Mouse (Mus musculus) stomach, embryonic 16.5 days (tissue): ENCODE data around the gene 4833439L19Rik. TPM values are rescaled to one million over a fixed set of nuclear protein-coding genes. Genes with fewer than 3 reads are reported as not detected.

Source experiments
- ATAC-seq: fragments of 200-750 bp; cut with Nextera tagmentation; 2 replicates; pipeline ENCODE4 v1.8.0; 2017; ENCODE audit warnings: moderate number of reproducible peaks, moderate TSS enrichment; ENCODE audit not compliant: insufficient read depth, low FRiP score
- H3K27ac ChIP-seq: fragments of 300-500 bp; sonication (generic); 2 replicates; pipeline ENCODE4 v1.5.1; 2014; ENCODE audit warnings: low read length
- H3K27me3 ChIP-seq: fragments of 300-500 bp; sonication (generic); 2 replicates; pipeline ENCODE4 v1.6.1; 2014; ENCODE audit warnings: low read length, control low read depth, mixed read lengths; ENCODE audit not compliant: control insufficient read depth, insufficient read depth
- H3K36me3 ChIP-seq: fragments of 300-500 bp; sonication (generic); 2 replicates; pipeline ENCODE4 v1.6.1; 2014; ENCODE audit warnings: low read length; ENCODE audit not compliant: control insufficient read depth, insufficient read depth
- H3K4me1 ChIP-seq: fragments of 300-500 bp; sonication (generic); 2 replicates; pipeline ENCODE4 v1.6.1; 2014; ENCODE audit warnings: low read length, control low read depth, mixed read lengths; ENCODE audit not compliant: control insufficient read depth, insufficient read depth
- H3K4me2 ChIP-seq: fragments of 300-500 bp; sonication (generic); 2 replicates; pipeline ENCODE4 v1.6.1; 2014; ENCODE audit warnings: low read depth, low read length, mixed read lengths
- H3K4me3 ChIP-seq: fragments of 300-500 bp; sonication (generic); replicated peaks from 2 replicates; pipeline ENCODE4 v1.5.1; 2014; ENCODE audit warnings: mild to moderate bottlenecking, low read length
- H3K9ac ChIP-seq: fragments of 300-500 bp; sonication (generic); 2 replicates; pipeline ENCODE4 v1.6.1; 2014; ENCODE audit warnings: low read length
- H3K9me3 ChIP-seq: fragments of 300-500 bp; sonication (generic); replicated peaks from 2 replicates; pipeline ENCODE4 v1.6.1; 2016; ENCODE audit warnings: low read length, control low read depth; ENCODE audit not compliant: control insufficient read depth
- WGBS: fragments of 180-500 bp; shearing (Covaris S2); extraction: QIAGEN DNeasy Blood & Tissue Kit; methylation state at CpG from one replicate; pipeline ENCODE4 v1.1.7; 2014; 5-methylcytosine and 5-hydroxymethylcytosine counted together
- polyA plus RNA-seq: library from polyadenylated mRNA; unstranded; fragments of >200 nt; fragmentation: Nextera tagmentation; extraction: Ambion mirVana; gene quantifications from 2 replicates; pipeline ENCODE4 v1.2.1, GENCODE M21; 2015

4833439L19Rik gene
- polyA plus RNA-seq, 1 experiment from 2014 or later, result 125 TPM

DNA sequence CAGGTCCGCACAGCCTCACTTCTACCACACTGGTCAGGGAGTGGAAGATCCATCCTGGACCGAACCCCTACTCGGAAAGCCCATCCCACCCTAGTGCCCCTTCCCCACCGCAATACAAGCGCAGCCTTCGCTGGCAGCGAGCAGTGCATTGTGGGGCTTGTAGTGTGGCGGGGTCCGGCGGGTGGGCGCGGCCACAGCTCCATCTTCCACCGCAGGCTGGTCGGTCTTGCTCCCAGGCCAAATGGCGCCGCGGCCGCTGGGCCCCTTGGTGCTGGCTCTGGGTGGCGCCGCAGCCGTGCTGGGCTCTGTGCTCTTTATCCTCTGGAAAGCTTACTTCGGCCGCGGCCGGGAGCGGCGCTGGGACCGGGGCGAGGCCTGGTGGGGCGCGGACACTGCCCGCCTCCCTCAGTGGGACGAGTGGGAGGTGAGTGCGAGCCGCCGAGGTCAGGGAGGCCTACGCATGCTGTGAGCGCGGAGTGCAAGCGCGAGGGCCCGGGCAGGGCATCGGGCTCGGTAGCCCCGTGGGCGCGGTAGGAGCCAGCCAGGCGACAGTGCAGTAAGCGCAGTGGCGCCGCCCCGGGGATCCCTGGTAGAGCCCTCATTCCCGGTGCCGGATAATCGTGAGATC is 9.7 kb upstream of the 4833439L19Rik start, which contains the start of gene Arl10:
Gene Arl10, plus strand, starts transcription at position 162 of the 628 bp plus-strand sequence.
- ATAC-seq, result peak; percentile 92
- H3K36me3 ChIP-seq, result no peaks in the 10 kb centered on the region
- under 1% methylated on average over 55 of the region's 55 CpGs for WGBS
- peak within 1 kb of the TSS; percentile 69 for H3K4me3 ChIP-seq
- no peaks in the 10 kb centered on the region for H3K27me3 ChIP-seq
- H3K9ac ChIP-seq, result peak within 1 kb of the TSS; percentile 86
- peak within 1 kb of the TSS; percentile 66 for H3K4me2 ChIP-seq
- H3K9me3 ChIP-seq, result no peaks in the 10 kb centered on the region
- peak within 1 kb of the TSS; percentile 74 for H3K27ac ChIP-seq
- H3K4me1 ChIP-seq, result peaks cover 8% of the 10 kb centered on the region

- Histone ChIP-seq H3K9me3 (no peaks in the 10 kb centered on the region), H3K4me2 (no peak overlapping the region), H3K4me1 (peaks cover 8% of the 10 kb centered on the region), H3K36me3 (no peaks in the 10 kb centered on the region), H3K9ac (no peak overlapping the region), H3K27ac (no peak overlapping the region), H3K27me3 (no peaks in the 10 kb centered on the region), H3K4me3 (no peak overlapping the region)
- WGBS, result 78% methylated on average over 4 of the region's 4 CpGs
- no peak for ATAC-seq
Observed at GRCm38 (mm10) chr13:54572621-54573020, 7.4 kb upstream of the 4833439L19Rik start.

- Histone ChIP-seq H3K4me1 (peaks cover 8% of the 10 kb centered on the region), H3K9me3 (no peaks in the 10 kb centered on the region), H3K27me3 (no peaks in the 10 kb centered on the region), H3K4me3 (no peak overlapping the region), H3K4me2 (no peak overlapping the region), H3K27ac (no peak overlapping the region), H3K9ac (no peak overlapping the region), H3K36me3 (no peaks in the 10 kb centered on the region)
- ATAC-seq, result no peak
- 42% methylated on average over 2 of the region's 2 CpGs for WGBS
Observed at GRCm38 (mm10) chr13:54571637-54572036, 6.4 kb upstream of the 4833439L19Rik start.

DNA sequence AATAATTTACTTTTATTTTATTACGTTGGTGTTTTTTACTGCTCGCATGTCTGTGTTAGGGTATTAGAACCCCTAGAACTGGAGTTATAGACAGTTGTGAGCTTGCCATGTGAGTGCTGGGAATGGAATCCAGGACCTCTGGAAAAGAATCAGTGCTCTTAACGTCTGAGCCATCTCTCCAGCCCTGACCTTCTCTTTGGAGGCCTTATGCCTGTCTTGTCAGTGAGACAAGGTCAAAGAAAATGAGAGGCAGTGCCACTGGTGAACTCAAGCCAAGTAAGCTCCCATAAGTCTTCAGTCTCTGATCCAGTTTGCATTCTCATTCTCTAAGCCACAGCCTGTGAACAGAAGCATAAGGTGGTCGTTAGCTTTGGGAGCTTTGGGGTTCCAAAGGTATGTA is 5.5 kb upstream of the 4833439L19Rik start:
- H3K27ac ChIP-seq, result no peak overlapping the region
- ATAC-seq, result no peak
- H3K4me1 ChIP-seq, result peaks cover under 1% of the 10 kb centered on the region; the same call in 1 of the 2 replicates
- no peak overlapping the region for H3K9ac ChIP-seq
- no peaks in the 10 kb centered on the region for H3K27me3 ChIP-seq
- H3K36me3 ChIP-seq, result no peaks in the 10 kb centered on the region
- H3K4me3 ChIP-seq, result no peak overlapping the region
- H3K4me2 ChIP-seq, result no peak overlapping the region
- no peaks in the 10 kb centered on the region for H3K9me3 ChIP-seq
- 68% methylated on average over 4 of the region's 4 CpGs for whole genome bisulfite sequencing

DNA sequence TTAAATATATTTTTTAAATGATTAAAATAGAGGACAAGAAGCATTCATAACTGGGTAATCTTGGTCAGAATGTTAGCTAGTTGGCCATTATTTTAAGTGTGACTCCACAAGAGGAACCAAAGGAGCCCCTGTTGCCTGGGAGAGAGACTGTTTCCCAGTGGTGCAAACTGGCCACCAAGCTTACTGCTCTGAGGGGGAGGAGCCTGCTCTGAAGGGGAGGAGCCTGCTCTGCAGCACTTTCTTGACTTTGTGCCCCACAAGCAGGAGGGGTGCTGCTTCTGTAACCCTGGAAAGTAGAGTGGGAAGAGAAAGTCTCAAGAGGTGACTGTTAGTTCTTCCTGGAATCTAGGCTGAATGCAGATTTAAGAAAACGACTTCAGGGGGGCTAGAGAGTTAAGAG is 4.0 kb upstream of the 4833439L19Rik start:
- Histone ChIP-seq H3K4me2 (no peak overlapping the region), H3K4me3 (no peak overlapping the region), H3K9ac (no peak overlapping the region), H3K27ac (no peak overlapping the region), H3K27me3 (no peaks in the 10 kb centered on the region), H3K4me1 (peaks cover 2% of the 10 kb centered on the region), H3K36me3 (no peaks in the 10 kb centered on the region), H3K9me3 (no peaks in the 10 kb centered on the region)
- 41% methylated on average over 1 of the region's 1 CpGs for WGBS
- no peak for ATAC-seq

- H3K9me3 ChIP-seq, result no peaks in the 10 kb centered on the region
- no peaks in the 10 kb centered on the region for H3K27me3 ChIP-seq
- H3K27ac ChIP-seq, result no peak overlapping the region
- H3K4me3 ChIP-seq, result no peak overlapping the region
- no peak for ATAC-seq
- 42% methylated on average over 5 of the region's 5 CpGs for WGBS
- H3K4me1 ChIP-seq, result peaks cover 8% of the 10 kb centered on the region
- H3K9ac ChIP-seq, result no peak overlapping the region
- H3K36me3 ChIP-seq, result no peaks in the 10 kb centered on the region
- no peak overlapping the region for H3K4me2 ChIP-seq
Observed at GRCm38 (mm10) chr13:54568380-54568779, 3.1 kb upstream of the 4833439L19Rik start.

DNA sequence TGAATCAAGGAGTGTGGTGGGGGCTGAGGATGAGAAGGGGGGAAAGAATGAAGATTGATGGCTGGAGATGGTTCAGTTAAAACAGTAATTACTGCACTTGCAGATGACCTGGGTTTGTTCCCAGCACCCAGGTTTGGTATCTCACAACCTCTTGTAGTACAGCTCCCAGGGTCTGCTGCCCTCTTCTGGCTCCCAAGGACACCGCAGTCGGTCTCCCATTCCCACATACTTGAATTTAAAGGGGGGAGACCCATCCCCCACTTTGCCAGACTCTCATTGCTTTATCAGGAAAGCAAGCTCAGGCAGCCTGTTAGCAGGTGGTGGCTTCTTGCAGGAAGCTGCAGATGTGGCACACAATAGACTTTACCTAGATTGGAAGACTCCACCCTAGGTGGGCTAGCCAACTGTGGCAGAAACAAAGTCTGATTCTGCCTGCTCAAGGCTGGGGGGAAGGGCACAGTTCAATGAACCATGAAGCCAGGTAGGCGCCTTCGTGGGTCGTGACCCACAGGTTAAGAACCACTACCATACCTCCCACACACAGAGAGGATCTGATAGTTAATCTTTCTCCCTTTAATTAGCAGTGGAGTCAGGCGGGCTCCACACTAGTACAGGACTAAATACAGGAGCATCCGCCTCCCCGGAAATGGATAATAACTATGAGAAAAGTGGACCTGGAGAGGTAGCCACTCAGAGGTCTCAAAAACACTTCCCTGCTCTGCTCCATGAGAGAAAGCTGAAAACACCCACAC is 535 bp upstream of the 4833439L19Rik start:
- 0 out of 2 replicates have a peak, but pooled peaks cover under 1% of the 10 kb centered on the region for H3K36me3 ChIP-seq
- 46% methylated on average over 8 of the region's 8 CpGs for WGBS

DNA sequence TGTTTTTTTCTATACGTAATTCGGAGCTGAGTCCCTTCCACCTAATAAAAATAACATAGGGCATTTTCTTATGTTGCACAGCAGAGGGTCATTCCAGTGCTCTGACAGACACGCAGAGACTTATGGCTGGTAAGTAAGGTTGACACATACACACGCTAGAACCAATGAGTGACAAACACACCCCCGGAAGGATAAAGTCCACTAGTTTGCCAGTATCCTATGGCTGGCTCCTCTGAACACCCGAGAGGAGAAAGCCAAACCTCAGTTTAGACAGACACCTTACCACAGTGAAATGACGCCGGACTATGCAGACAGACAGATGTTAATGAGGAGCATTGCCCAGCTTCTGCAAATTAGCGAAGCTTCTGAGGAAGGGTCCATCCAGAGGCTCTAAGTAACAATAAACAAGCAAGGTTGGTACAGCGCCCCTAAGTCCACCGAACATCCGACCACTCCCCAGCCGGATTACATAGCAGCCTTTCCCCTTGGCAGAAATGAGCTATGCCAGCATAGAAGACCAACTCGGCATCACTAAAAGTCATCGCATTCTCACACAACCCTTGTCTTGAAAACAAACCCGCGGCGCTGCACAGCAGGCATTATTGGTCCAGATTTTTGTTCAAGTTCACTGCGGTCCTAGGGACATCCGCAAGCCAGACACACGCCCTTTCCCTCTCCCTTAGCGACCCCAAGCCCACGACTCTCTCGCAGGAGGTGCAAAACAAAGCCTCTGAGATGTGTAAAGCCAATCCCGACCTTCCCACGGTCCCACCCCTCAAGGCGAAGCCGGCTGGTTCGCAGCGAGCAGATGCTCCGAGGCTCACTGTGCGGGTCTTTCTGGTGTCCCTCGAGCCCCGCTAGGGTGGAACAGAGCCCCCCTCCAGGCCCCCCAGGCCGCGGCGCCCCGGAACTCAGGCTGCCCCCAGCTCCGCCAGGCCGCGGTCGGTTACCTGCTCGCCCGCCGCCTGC is 719 bp downstream of the 4833439L19Rik start:
- Histone ChIP-seq H3K4me1 (peaks cover 8% of the 10 kb centered on the region), H3K27ac (peak overlapping the region; percentile 59; the same call in 1 of the 2 replicates), H3K9me3 (no peaks in the 10 kb centered on the region), H3K27me3 (no peaks in the 10 kb centered on the region), H3K36me3 (peaks cover 13% of the 10 kb centered on the region), H3K4me2 (peak overlapping the region; percentile 97), H3K9ac (peak overlapping the region; percentile 97), H3K4me3 (peak overlapping the region; percentile 97)
- WGBS, result 9% methylated on average over 45 of the region's 45 CpGs
- ATAC-seq, result peak; percentile 57; the same call in 1 of the 2 replicates

More for the DNA sequence above, 535 bp upstream of the 4833439L19Rik start:
- peaks cover 8% of the 10 kb centered on the region for H3K4me1 ChIP-seq
- peak overlapping the region; percentile 48 for H3K27ac ChIP-seq
- peak overlapping the region; percentile 97 for H3K4me3 ChIP-seq
- peak overlapping the region; percentile 64 for H3K4me2 ChIP-seq
- peak overlapping the region; percentile 97; the same call in 1 of the 2 replicates for H3K9ac ChIP-seq
- no peaks in the 10 kb centered on the region for H3K27me3 ChIP-seq
- H3K9me3 ChIP-seq, result no peaks in the 10 kb centered on the region
- peak; percentile 61; the same call in 1 of the 2 replicates for ATAC-seq
